Mouse (Mus musculus): ENCODE measurements around the gene 4932438H23Rik.
A peak's percentile ranks its signal among the peaks of the same experiment; 100 is the strongest.

The 4932438H23Rik gene

GRCm38 (mm10) chr16:91055150-91055549, 39.8 kb downstream of the 4932438H23Rik start:
- no peak for DNase-seq

GRCm38 (mm10) chr16:91053599-91053998, 41.3 kb downstream of the 4932438H23Rik start:
- no peak for DNase-seq

GRCm38 (mm10) chr16:91045511-91045910, 49.4 kb downstream of the 4932438H23Rik start:
- peak; percentile 48 to 51 for DNase-seq

- DNase-seq = peak; percentile 99
These were observed 50.4 kb downstream of the 4932438H23Rik start, which contains the start of gene Paxbp1 for GRCm38 (mm10) chr16:91044270-91045182. Paxbp1 (minus strand) TSS chr16:91044543.

- DNase-seq = peak; percentile 64 to 73
These were observed 51.3 kb downstream of the 4932438H23Rik start for GRCm38 (mm10) chr16:91043461-91044248.

- DNase-seq = no peak
These were observed 52.3 kb downstream of the 4932438H23Rik start for GRCm38 (mm10) chr16:91042640-91043039.

- no peak for DNase-seq
These were observed 59.1 kb downstream of the 4932438H23Rik start for GRCm38 (mm10) chr16:91035866-91036265.

- DNase-seq = no peak
These were observed 64.2 kb downstream of the 4932438H23Rik start for GRCm38 (mm10) chr16:91030751-91031150.

GRCm38 (mm10) chr16:91029901-91030300, 65.0 kb downstream of the 4932438H23Rik start:
- DNase-seq = no peak

GRCm38 (mm10) chr16:91029161-91029743, 65.7 kb downstream of the 4932438H23Rik start:
- no peak for DNase-seq

- DNase-seq = no peak
These were observed 68.6 kb downstream of the 4932438H23Rik start for GRCm38 (mm10) chr16:91026290-91026689.

GRCm38 (mm10) chr16:91023384-91023783, 71.5 kb downstream of the 4932438H23Rik start:
- DNase-seq = peak; percentile 15 to 22

- DNase-seq = no peak
These were observed 74.0 kb downstream of the 4932438H23Rik start for GRCm38 (mm10) chr16:91020842-91021483.

GRCm38 (mm10) chr16:91019476-91019875, 75.4 kb downstream of the 4932438H23Rik start:
- DNase-seq = no peak

- no peak for DNase-seq
These were observed 79.2 kb downstream of the 4932438H23Rik start for GRCm38 (mm10) chr16:91015761-91016160.

- no peak for DNase-seq
These were observed 83.1 kb downstream of the 4932438H23Rik start for GRCm38 (mm10) chr16:91011847-91012246.

- DNase-seq = peak; percentile 86 to 92
These were observed 83.8 kb downstream of the 4932438H23Rik start, which contains the start of gene Synj1 for GRCm38 (mm10) chr16:91011021-91011683. Synj1 (minus strand) TSS chr16:91011308.

- no peak for DNase-seq
These were observed 84.3 kb downstream of the 4932438H23Rik start for GRCm38 (mm10) chr16:91010581-91011020.

- peak; percentile 23 to 25 for DNase-seq
These were observed 84.9 kb downstream of the 4932438H23Rik start for GRCm38 (mm10) chr16:91009942-91010529.

GRCm38 (mm10) chr16:91004915-91005538, 89.9 kb downstream of the 4932438H23Rik start:
- DNase-seq = no peak
